Mouse (Mus musculus) liver, postnatal 0 days (tissue): ENCODE data around the gene Grhl3. TPM values are rescaled to one million over a fixed set of nuclear protein-coding genes. Genes with fewer than 3 reads are reported as not detected.
A peak's percentile ranks its signal among the peaks of the same experiment; 100 is the strongest.

Experiments
- ATAC-seq: fragments of 200-750 bp; cut with Nextera tagmentation; 2 replicates; pipeline ENCODE4 v1.8.0; 2017; ENCODE audit warnings: mild to moderate bottlenecking, moderate library complexity
- DNase-seq: peaks from one replicate; pipeline ENCODE4 v3.0.0-alpha.2; 2016
- H3K27ac ChIP-seq: fragments of 300-500 bp; sonication (generic); 2 replicates; pipeline ENCODE4 v1.5.1; 2014; ENCODE audit warnings: antibody characterized with exemption, moderate library complexity, mild to moderate bottlenecking, low read depth
- H3K27me3 ChIP-seq: fragments of 300-500 bp; sonication (generic); 2 replicates; pipeline ENCODE4 v1.6.1; 2014; ENCODE audit warnings: low read length, control low read depth, mixed read lengths; ENCODE audit not compliant: insufficient read depth
- H3K36me3 ChIP-seq: fragments of 300-500 bp; sonication (generic); replicated peaks from 2 replicates; pipeline ENCODE4 v1.6.1; 2014; ENCODE audit warnings: mild to moderate bottlenecking, control low read depth, low read length, moderate library complexity, mixed read lengths; ENCODE audit not compliant: insufficient read depth
- H3K4me1 ChIP-seq: fragments of 300-500 bp; sonication (generic); 2 replicates; pipeline ENCODE4 v1.6.1; 2014; ENCODE audit warnings: antibody characterized with exemption, mild to moderate bottlenecking, control low read depth; ENCODE audit not compliant: insufficient read depth
- H3K4me2 ChIP-seq: fragments of 300-500 bp; sonication (generic); 2 replicates; pipeline ENCODE4 v1.6.1; 2014; ENCODE audit warnings: low read depth, mild to moderate bottlenecking, low read length, moderate library complexity, mixed read lengths
- H3K4me3 ChIP-seq: fragments of 300-500 bp; sonication (generic); 2 replicates; pipeline ENCODE4 v1.5.1; 2014; ENCODE audit warnings: low read depth, low read length
- H3K9ac ChIP-seq: fragments of 300-500 bp; sonication (generic); replicated peaks from 2 replicates; pipeline ENCODE4 v1.6.1; 2014; ENCODE audit warnings: mild to moderate bottlenecking, moderate library complexity
- H3K9me3 ChIP-seq: fragments of 300-500 bp; sonication (generic); 2 replicates; pipeline ENCODE4 v1.6.1; 2016; ENCODE audit warnings: mild to moderate bottlenecking, control low read depth, low read length, mixed read lengths
- CTCF ChIP-seq: sonication (generic); IDR thresholded peaks from 2 replicates; pipeline ENCODE4 v1.5.1; 2016; ENCODE audit warnings: antibody characterized with exemption, low read depth
- EP300 ChIP-seq: IDR thresholded peaks from 2 replicates; pipeline ENCODE4 v1.6.1; 2016; ENCODE audit warnings: antibody characterized with exemption, low read depth, mild to moderate bottlenecking
- WGBS: fragments of 180-500 bp; shearing (Covaris S2); extraction: QIAGEN DNeasy Blood & Tissue Kit; methylation state at CpG from one replicate; pipeline ENCODE4 v1.1.7; 2014; ENCODE audit not compliant: insufficient replicate concordance; 5-methylcytosine and 5-hydroxymethylcytosine counted together
- microRNA-seq: library from miRNA; unstranded; fragments of <30 nt; microRNA quantifications from one replicate; pipeline ENCODE4, GENCODE M21; 2016
- polyA plus RNA-seq: library from polyadenylated mRNA; unstranded; fragments of >200 nt; fragmentation: Nextera tagmentation; extraction: Ambion mirVana; gene quantifications from 2 replicates; pipeline ENCODE4 v1.2.1, GENCODE M21; 2015

Gene Grhl3
- polyA plus RNA-seq, 1 experiment from 2014 or later, result 0.46 TPM

GRCm38 (mm10) chr4:135494521-135495396 is 78.7 kb downstream of the Grhl3 start, which contains the start of the genes Stpg1 and Nipal3:
Gene Stpg1 (plus strand): TSS chr4:135494790.
Gene Nipal3 (minus strand): TSS chr4:135495038.
- H3K4me3 ChIP-seq, result peak within 1 kb of the TSS; percentile 74
- H3K9ac ChIP-seq, result peak within 1 kb of the TSS; percentile 55
- H3K36me3 ChIP-seq, result peaks cover 4% of the 10 kb centered on the region; the same call in 1 of the 2 replicates
- DNase-seq (peak; percentile 92), ATAC-seq (peak; percentile 98)
- TF ChIP-seq EP300 (no peak), CTCF (peak; percentile 83)
- WGBS, result 1% methylated on average over 53 of the region's 53 CpGs
- peaks cover 15% of the 10 kb centered on the region for H3K4me1 ChIP-seq
- peak within 1 kb of the TSS; percentile 63 for H3K27ac ChIP-seq
- H3K4me2 ChIP-seq, result peak within 1 kb of the TSS; percentile 100
- H3K27me3 ChIP-seq, result no peaks in the 10 kb centered on the region
- no peaks in the 10 kb centered on the region for H3K9me3 ChIP-seq

DNA sequence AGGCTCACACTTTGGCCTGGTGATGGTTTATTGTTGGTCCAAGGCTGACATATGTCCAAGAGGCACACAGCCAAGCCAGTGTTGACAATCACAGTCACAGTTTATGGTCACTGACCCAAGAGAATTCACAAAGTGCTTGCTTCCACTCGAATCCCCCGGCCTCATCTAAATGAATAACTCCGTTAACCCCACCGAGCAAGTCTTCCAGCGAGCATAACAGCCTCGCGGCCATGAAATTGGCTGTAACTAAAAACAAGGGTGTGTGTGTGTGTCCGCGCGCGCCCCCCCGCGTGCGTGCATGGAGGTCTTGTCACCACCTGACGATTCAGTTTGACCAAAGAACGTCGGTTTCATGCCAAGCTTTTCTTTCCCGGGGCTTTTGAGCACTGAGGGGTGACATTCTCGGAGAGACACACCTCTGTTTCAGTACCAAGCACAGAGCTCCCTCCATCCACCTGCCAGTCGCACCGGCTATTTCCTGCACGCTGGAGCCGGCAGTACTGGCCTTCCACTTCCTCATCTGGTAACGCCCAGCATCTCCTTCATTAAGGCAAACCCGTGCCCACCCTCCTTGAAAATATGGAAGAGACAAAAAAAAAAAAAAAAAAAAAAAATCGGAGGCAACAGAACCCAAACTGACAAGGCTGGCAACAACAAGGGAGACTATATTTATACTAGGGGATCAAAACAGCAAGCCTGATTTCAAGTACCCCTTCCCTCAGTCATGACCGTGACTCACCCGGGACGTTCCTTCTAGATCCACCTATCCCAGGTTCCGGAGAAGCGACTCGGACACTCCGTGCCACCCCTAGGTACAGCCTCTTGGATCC is 79.5 kb downstream of the Grhl3 start:
- ATAC-seq, result peak; percentile 26; the same call in 1 of the 2 replicates
- H3K4me3 ChIP-seq, result peak overlapping the region; percentile 74
- H3K9me3 ChIP-seq, result no peaks in the 10 kb centered on the region
- H3K36me3 ChIP-seq, result peaks cover 9% of the 10 kb centered on the region; the same call in 1 of the 2 replicates
- DNase-seq, result peak; percentile 71
- no peaks in the 10 kb centered on the region for H3K27me3 ChIP-seq
- H3K9ac ChIP-seq, result peak overlapping the region; percentile 55
- TF ChIP-seq EP300, result no peak
- TF ChIP-seq CTCF, result peak; percentile 66
- peak overlapping the region; percentile 63 for H3K27ac ChIP-seq
- peak overlapping the region; percentile 100 for H3K4me2 ChIP-seq
- 2% methylated on average over 33 of the region's 33 CpGs for WGBS
- H3K4me1 ChIP-seq, result peaks cover 15% of the 10 kb centered on the region

- Histone ChIP-seq H3K27me3 (no peaks in the 10 kb centered on the region), H3K27ac (no peak overlapping the region), H3K4me2 (peak overlapping the region; percentile 100), H3K9ac (no peak overlapping the region), H3K4me3 (peak overlapping the region; percentile 74), H3K4me1 (peaks cover 15% of the 10 kb centered on the region), H3K9me3 (no peaks in the 10 kb centered on the region), H3K36me3 (peaks cover 11% of the 10 kb centered on the region; the same call in 1 of the 2 replicates)
- no peak for ATAC-seq
- no peak for TF ChIP-seq CTCF
- no peak for TF ChIP-seq EP300
- DNase-seq, result no peak
- whole genome bisulfite sequencing, result 24% methylated on average over 4 of the region's 4 CpGs
Measured at GRCm38 (mm10) chr4:135493271-135493670, 80.2 kb downstream of the Grhl3 start.

Small RNA genes within 50 kb of the gene (microRNA-seq; reads per million reads assigned to microRNA genes)
- gene Gm25317, result not detected

Other genes with a start within 250 kb of the Grhl3 start
- 79.3 and 90.6 TPM in 2 replicates for gene Srrm1, start 220.3 kb downstream of the Grhl3 start, polyA plus RNA-seq
- gene Ncmap, start 175.4 kb downstream of the Grhl3 start, polyA plus RNA-seq, result 0.12 and 0.14 TPM in 2 replicates
- gene Rcan3, start 139.8 kb downstream of the Grhl3 start, polyA plus RNA-seq, result 3.7 and 4.9 TPM in 2 replicates
- gene Stpg1, start 78.8 kb downstream of the Grhl3 start, polyA plus RNA-seq, result not detected in 2 replicates
- 1.6 TPM in 2 replicates for gene Nipal3, start 78.6 kb downstream of the Grhl3 start, polyA plus RNA-seq
- 0.22 and 0.30 TPM in 2 replicates for gene Ifnlr1, start 112.7 kb upstream of the Grhl3 start, polyA plus RNA-seq
- gene Il22ra1, start 154.5 kb upstream of the Grhl3 start, polyA plus RNA-seq, result 0.25 and 0.39 TPM in 2 replicates
- 0.02 and 0.11 TPM in 2 replicates for gene Myom3, start 186.1 kb upstream of the Grhl3 start, polyA plus RNA-seq